Mouse (Mus musculus): Measurements from ENCODE around the gene Rin2.
"Not testable (repeated sequence)": the region's sequence is repeated elsewhere in the genome, so short reads cannot be mapped to it uniquely, and the experiment has no call there.

The Rin2 gene

DNA sequence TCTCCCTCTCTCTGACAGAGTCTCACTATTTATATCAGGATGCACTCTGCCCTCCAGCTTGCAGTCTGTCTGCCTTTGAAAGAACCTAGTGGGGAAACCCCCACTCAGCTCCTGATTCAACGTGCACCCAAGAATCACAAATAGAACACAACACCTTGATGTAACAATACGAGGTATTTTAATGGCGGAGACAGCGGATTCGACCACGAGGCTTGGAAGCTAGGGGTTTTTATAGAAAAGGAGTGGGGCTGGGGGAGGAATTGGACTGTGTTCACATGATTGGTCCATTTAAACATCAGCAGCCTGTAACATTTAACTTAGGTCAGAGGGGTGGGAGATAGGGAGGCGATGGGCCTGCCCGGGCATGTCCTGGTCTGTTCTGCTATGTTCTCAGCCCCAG is 225.3 kb downstream of the Rin2 start:
- DNase-seq (ENCODE audit: low spot score in 2 of 2): not testable (repeated sequence)

DNA sequence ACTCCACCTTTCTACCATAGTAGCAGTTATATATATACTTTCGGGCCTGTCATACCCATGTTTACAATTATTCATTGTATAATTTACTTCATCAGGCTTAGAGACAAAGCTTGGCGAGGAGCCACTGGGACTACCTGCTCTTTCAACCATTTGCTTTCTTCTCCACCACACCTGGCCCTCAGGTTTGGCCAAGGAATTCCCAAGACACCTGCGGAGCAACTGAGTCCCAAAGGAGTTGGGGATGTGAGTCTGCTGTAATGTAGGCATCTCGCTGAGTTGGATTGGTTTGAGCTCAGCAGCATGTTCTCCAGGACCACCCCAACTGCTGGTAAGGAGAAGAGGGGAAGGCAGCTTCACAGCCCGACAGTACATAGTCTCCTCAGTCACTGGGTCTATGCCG is 226.8 kb downstream of the Rin2 start, which contains the start of gene Naa20:
TSS of gene Naa20 (plus strand) at position 239 of the 400 bp plus-strand sequence.
- DNase-seq (ENCODE audit: low spot score in 2 of 2): no peak

DNA sequence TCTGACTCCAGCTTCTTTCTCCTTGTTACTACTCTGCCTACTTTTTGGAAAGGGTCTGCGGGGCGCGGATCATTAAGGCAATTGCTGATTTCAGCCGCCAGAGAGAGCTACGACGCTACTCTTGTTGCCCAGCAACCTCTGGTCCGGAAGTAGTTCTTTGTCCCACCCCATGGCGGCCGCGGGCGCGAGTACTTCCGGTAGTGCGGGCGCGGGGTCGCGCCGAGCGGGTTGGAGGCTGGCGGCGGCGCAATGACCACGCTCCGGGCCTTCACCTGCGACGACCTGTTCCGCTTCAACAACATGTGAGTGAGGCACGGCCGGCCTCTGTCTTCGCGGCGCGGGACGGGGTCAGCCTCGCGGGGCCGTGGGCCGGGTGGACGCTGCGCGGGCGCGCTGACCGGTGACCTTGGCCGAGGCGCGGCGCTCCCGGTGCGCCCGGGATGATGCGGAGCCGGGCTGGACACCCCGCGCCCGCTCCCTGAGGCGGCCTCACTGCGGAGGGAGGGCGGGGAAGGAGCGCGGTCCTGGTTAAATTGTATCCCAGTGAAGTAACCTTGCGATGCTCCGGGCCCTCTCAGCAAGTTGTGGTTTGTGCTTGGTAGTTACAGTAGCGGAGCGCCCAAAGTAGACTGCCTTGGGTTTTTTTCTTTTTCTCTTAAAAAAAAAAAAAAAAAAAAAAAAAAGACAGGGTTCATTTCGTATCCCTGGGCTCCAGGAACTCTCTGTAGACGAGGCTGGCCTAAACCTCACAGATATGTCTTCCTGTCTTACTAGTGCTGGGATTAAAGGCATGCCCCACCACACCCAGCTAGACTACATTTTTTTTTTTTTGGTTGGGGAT is 228.3 kb downstream of the Rin2 start:
- peak; percentile 69 to 82 for DNase-seq (ENCODE audit: low spot score in 2 of 2)

DNA sequence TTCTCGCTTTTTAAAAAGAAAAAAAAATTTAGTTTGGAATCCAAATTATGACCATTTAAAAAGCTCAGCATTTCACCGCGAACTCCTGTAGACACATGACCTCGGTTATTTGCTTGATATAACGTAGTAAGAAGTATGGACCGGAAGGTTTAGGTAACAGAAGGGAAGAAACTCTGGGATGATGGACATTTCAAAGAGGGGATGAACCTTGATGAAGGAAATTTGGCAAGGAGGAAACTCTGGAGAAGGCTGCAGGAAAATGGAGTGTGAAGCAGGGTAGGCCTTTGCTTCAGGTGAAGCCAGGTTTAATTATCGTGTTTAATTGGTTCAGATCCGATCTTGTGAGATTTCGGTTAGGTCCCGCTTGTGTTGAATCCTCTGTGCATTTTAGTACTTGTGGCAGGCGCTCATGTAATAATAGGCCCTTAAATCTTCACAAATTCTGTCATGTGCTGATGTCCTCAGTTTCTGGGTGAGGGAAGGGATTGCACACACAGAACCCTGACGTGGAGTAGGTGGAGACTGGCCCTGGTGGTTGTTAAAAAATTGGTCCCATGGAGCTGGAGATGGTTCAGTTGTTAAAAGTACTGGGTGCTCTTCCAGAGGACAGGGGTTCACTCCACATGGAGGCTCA is 229.1 kb downstream of the Rin2 start:
- no peak for DNase-seq (ENCODE audit: low spot score in 2 of 2)

GRCm38 (mm10) chr2:145905156-145905555 is 230.1 kb downstream of the Rin2 start:
- no peak for DNase-seq (ENCODE audit: low spot score in 2 of 2)

GRCm38 (mm10) chr2:145905884-145906283 is 230.9 kb downstream of the Rin2 start:
- not testable (repeated sequence) for DNase-seq (ENCODE audit: low spot score in 2 of 2)

DNA sequence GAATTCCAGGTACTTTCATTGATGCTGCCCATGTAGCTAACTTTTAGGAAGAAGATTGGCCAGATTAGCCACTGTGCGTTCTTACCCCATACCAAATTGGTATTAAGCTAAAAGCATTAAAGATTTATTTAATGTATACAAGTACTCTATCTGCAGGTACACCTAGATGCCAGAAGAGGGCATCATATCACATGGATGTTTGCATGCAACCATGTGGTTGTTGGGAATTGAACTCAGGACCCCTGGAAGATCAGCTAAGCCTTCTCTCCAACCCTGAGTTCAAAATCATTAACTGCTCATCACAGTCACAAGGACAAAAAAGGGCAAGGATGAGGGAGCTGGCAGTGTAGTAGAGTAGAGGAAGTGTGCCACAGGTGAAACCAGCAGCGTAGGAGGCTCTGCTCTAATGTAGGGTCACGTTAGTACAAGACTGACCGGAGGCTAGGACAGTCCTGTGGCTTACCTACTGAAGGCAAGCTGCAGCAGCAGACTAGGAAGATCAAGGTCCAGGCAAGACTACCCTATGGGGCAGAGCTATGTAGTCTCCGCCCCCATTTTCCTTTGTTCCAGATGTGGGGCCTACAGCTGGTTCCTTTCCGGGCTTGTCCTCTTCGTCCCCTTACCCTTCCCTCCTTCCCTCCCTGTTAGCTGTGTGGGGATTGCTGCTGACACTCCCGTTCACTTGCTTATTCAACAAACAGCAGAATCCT is 246.1 kb downstream of the Rin2 start:
- no peak for DNase-seq (ENCODE audit: low spot score in 2 of 2)

DNA sequence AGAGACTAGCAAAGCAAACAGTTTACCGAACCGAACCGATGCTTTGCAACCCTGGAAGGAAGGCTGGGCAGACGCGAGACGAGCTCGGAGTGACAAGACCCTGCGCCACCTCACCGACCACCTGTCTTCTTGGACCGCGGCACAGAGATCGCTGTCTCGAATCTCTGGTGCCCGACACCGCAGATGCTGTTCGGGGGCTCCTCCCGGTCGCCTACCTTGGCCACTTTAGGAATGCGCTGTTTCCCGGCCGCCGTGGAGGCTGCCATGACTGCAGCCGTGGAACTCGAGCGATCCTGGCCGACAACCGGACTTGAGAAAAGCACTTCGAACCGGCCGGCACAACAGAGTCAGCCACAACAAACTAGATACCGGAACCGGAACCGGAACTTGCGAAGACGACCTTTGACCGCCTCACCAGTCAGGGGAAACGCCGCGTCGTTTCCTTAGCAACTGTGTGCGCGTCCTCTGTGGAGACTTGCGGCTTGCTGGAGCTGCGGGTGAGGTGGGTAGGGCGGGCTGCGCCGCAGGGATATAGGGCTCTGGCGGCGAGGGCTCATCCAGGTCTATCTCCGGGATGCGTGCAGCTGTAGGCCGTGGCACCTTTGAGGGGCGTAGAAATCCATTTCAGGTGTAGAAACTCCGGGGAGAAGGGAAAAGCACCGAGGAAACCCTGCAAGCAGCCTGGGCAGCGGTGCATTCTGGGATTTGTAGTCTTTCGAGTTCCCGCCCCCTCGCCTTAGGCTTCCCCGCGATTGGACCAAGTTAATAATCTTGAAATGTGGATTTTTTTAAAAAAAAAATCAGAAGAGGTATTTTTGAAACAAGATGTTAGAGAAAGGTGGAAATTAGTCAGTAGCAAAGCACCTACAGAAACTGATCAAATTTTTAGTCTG is 259.6 kb downstream of the Rin2 start, which contains the start of the genes Cfap61 and Crnkl1:
TSS of gene Cfap61 (plus strand) at position 446 of the 893 bp plus-strand sequence.
TSS of gene Crnkl1 (minus strand) at position 676 of the 893 bp plus-strand sequence.
- DNase-seq (ENCODE audit: low spot score in 2 of 2): peak; percentile 71 to 84

GRCm38 (mm10) chr2:145936975-145937374 is 262.0 kb downstream of the Rin2 start:
- no peak for DNase-seq (ENCODE audit: low spot score in 2 of 2)

Measured in spleen, postnatal 14 days (tissue).